Mouse (Mus musculus): ENCODE data around the gene Gm37240. TPM values are rescaled to one million over a fixed set of nuclear protein-coding genes. Genes with fewer than 3 reads are reported as not detected.

The Gm37240 gene
- polyA plus RNA-seq, 1 experiment from 2014 or later: 3.2 TPM

DNA sequence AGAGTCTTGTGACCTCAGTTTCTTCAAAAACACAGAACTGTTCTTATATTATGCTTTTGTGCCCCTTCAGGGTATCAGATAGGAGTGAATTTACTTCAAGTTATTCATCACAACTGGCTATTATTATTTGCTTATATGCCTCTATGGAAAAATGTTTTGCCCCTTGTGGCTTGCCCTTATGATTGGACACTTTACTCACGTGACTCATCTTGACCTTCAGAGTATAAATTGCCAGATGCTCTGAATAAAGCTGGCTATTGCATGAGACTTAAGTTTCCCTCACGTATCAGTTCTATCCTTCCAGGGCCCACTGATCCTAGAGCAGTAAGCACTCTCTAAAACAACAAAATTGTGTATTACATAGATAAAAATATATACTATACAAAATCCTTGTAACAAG is 1385.2 kb downstream of the Gm37240 start:
- H3K4me3 ChIP-seq (ENCODE audit: low read depth, low read length): no peak overlapping the region
- WGBS: 44% methylated on average over 2 of the region's 2 CpGs
- no peaks in the 10 kb centered on the region for H3K4me1 ChIP-seq (ENCODE audit: control insufficient read depth, insufficient read depth, low read length)
- H3K36me3 ChIP-seq (replicated peaks; ENCODE audit: control insufficient read depth, insufficient read depth, low read depth, low read length): no peaks in the 10 kb centered on the region
- H3K9ac ChIP-seq (replicated peaks; ENCODE audit: low read length): no peak overlapping the region
- H3K9me3 ChIP-seq (replicated peaks; ENCODE audit: control insufficient read depth, low read length): no peaks in the 10 kb centered on the region
- DNase-seq (ENCODE audit: low spot score): no peak
- ATAC-seq (replicated peaks; ENCODE audit: insufficient number of reproducible peaks, low FRiP score, low TSS enrichment, low read depth): no peak
- H3K4me2 ChIP-seq (ENCODE audit: low read depth, low read length): no peak overlapping the region
- H3K27me3 ChIP-seq (ENCODE audit: control insufficient read depth, insufficient read depth, low read length): no peaks in the 10 kb centered on the region
- H3K27ac ChIP-seq (replicated peaks; ENCODE audit: low read depth, low read length): no peak overlapping the region

GRCm38 (mm10) chr3:84500491-84500890 is 1386.8 kb downstream of the Gm37240 start:
- Histone ChIP-seq H3K27ac (replicated peaks; ENCODE audit: low read depth, low read length) (no peak overlapping the region), H3K9me3 (replicated peaks; ENCODE audit: control insufficient read depth, low read length) (no peaks in the 10 kb centered on the region), H3K4me1 (ENCODE audit: control insufficient read depth, insufficient read depth, low read length) (no peaks in the 10 kb centered on the region), H3K36me3 (replicated peaks; ENCODE audit: control insufficient read depth, insufficient read depth, low read depth, low read length) (no peaks in the 10 kb centered on the region), H3K4me2 (ENCODE audit: low read depth, low read length) (no peak overlapping the region), H3K4me3 (ENCODE audit: low read depth, low read length) (no peak overlapping the region), H3K27me3 (ENCODE audit: control insufficient read depth, insufficient read depth, low read length) (no peaks in the 10 kb centered on the region), H3K9ac (replicated peaks; ENCODE audit: low read length) (no peak overlapping the region)
- DNase-seq (ENCODE audit: low spot score) (no peak), ATAC-seq (replicated peaks; ENCODE audit: insufficient number of reproducible peaks, low FRiP score, low TSS enrichment, low read depth) (no peak)
- 68% methylated on average over 10 of the region's 10 CpGs for WGBS

DNA sequence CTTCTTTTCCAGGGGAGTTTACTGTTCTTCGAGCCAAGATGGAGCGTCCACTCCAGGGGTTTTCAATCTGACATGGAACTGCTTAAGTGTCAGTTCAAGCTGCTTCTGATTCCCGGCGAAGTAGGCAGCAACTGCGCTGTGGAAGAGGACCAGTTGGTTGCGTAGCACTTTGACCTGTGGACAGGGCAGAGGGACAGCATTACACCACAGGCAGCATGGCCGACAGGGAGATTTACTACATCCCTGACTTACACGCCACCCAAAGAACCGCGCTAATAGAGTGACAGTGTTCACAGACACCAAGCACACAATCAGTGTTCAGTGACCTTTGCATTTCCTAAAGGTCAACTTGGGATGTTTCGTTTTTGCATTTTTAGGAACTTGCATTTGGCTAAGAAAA is 1389.6 kb downstream of the Gm37240 start:
- H3K9ac ChIP-seq (replicated peaks; ENCODE audit: low read length): no peak overlapping the region
- ATAC-seq (replicated peaks; ENCODE audit: insufficient number of reproducible peaks, low FRiP score, low TSS enrichment, low read depth) (no peak), DNase-seq (ENCODE audit: low spot score) (no peak)
- no peaks in the 10 kb centered on the region for H3K4me1 ChIP-seq (ENCODE audit: control insufficient read depth, insufficient read depth, low read length)
- H3K27ac ChIP-seq (replicated peaks; ENCODE audit: low read depth, low read length): no peak overlapping the region
- no peak overlapping the region for H3K4me2 ChIP-seq (ENCODE audit: low read depth, low read length)
- no peaks in the 10 kb centered on the region for H3K9me3 ChIP-seq (replicated peaks; ENCODE audit: control insufficient read depth, low read length)
- no peak overlapping the region for H3K4me3 ChIP-seq (ENCODE audit: low read depth, low read length)
- H3K27me3 ChIP-seq (ENCODE audit: control insufficient read depth, insufficient read depth, low read length): no peaks in the 10 kb centered on the region
- no peaks in the 10 kb centered on the region for H3K36me3 ChIP-seq (replicated peaks; ENCODE audit: control insufficient read depth, insufficient read depth, low read depth, low read length)
- WGBS: 70% methylated on average over 11 of the region's 11 CpGs

DNA sequence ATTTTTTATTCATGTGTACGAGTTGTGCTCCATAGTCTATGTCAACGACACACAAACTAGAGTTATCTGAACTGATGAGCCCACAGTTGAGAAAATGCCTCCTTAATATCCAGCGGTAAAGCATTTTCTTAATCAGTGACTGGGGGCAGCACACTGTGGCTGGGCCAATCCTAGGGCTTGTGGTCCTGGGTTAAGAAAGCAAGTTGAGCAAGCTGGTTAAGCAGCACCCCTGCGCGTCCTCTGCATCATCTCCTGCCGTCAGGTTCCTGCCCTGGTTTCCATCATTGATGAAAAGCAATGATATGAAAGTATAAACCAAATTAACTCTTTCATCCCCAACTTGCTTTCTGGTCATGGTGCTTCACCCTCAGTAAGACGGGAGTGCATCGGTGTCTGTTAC is 1394.7 kb downstream of the Gm37240 start:
- no peak overlapping the region for H3K9ac ChIP-seq (replicated peaks; ENCODE audit: low read length)
- no peak overlapping the region for H3K27ac ChIP-seq (replicated peaks; ENCODE audit: low read depth, low read length)
- H3K4me1 ChIP-seq (ENCODE audit: control insufficient read depth, insufficient read depth, low read length): no peaks in the 10 kb centered on the region
- H3K36me3 ChIP-seq (replicated peaks; ENCODE audit: control insufficient read depth, insufficient read depth, low read depth, low read length): no peaks in the 10 kb centered on the region
- DNase-seq (ENCODE audit: low spot score): no peak
- 90% methylated on average over 8 of the region's 8 CpGs for WGBS
- no peaks in the 10 kb centered on the region for H3K27me3 ChIP-seq (ENCODE audit: control insufficient read depth, insufficient read depth, low read length)
- H3K9me3 ChIP-seq (replicated peaks; ENCODE audit: control insufficient read depth, low read length): no peaks in the 10 kb centered on the region
- H3K4me2 ChIP-seq (ENCODE audit: low read depth, low read length): no peak overlapping the region
- ATAC-seq (replicated peaks; ENCODE audit: insufficient number of reproducible peaks, low FRiP score, low TSS enrichment, low read depth): no peak
- no peak overlapping the region for H3K4me3 ChIP-seq (ENCODE audit: low read depth, low read length)

- DNase-seq (ENCODE audit: low spot score): no peak
Measured at GRCm38 (mm10) chr3:84492148-84492547, 1395.2 kb downstream of the Gm37240 start.

GRCm38 (mm10) chr3:84488716-84489115 is 1398.6 kb downstream of the Gm37240 start:
- no peaks in the 10 kb centered on the region for H3K9me3 ChIP-seq (replicated peaks; ENCODE audit: control insufficient read depth, low read length)
- no peaks in the 10 kb centered on the region for H3K4me1 ChIP-seq (ENCODE audit: control insufficient read depth, insufficient read depth, low read length)
- WGBS: 32% methylated on average over 6 of the region's 6 CpGs
- H3K36me3 ChIP-seq (replicated peaks; ENCODE audit: control insufficient read depth, insufficient read depth, low read depth, low read length): no peaks in the 10 kb centered on the region
- H3K27me3 ChIP-seq (ENCODE audit: control insufficient read depth, insufficient read depth, low read length): no peaks in the 10 kb centered on the region
- no peak overlapping the region for H3K9ac ChIP-seq (replicated peaks; ENCODE audit: low read length)
- H3K4me2 ChIP-seq (ENCODE audit: low read depth, low read length): no peak overlapping the region
- ATAC-seq (replicated peaks; ENCODE audit: insufficient number of reproducible peaks, low FRiP score, low TSS enrichment, low read depth): no peak
- DNase-seq (ENCODE audit: low spot score): no peak
- no peak overlapping the region for H3K4me3 ChIP-seq (ENCODE audit: low read depth, low read length)
- no peak overlapping the region for H3K27ac ChIP-seq (replicated peaks; ENCODE audit: low read depth, low read length)

More at GRCm38 (mm10) chr3:84492148-84492547, 1395.2 kb downstream of the Gm37240 start:
- Histone ChIP-seq H3K9me3 (replicated peaks; ENCODE audit: control insufficient read depth, low read length) (no peaks in the 10 kb centered on the region), H3K9ac (replicated peaks; ENCODE audit: low read length) (no peak overlapping the region), H3K4me1 (ENCODE audit: control insufficient read depth, insufficient read depth, low read length) (no peaks in the 10 kb centered on the region), H3K4me2 (ENCODE audit: low read depth, low read length) (no peak overlapping the region), H3K4me3 (ENCODE audit: low read depth, low read length) (no peak overlapping the region), H3K36me3 (replicated peaks; ENCODE audit: control insufficient read depth, insufficient read depth, low read depth, low read length) (no peaks in the 10 kb centered on the region), H3K27ac (replicated peaks; ENCODE audit: low read depth, low read length) (no peak overlapping the region), H3K27me3 (ENCODE audit: control insufficient read depth, insufficient read depth, low read length) (no peaks in the 10 kb centered on the region)
- 85% methylated on average over 4 of the region's 4 CpGs for WGBS
- no peak for ATAC-seq (replicated peaks; ENCODE audit: insufficient number of reproducible peaks, low FRiP score, low TSS enrichment, low read depth)

GRCm38 (mm10) chr3:84484891-84485290 is 1402.4 kb downstream of the Gm37240 start:
- Histone ChIP-seq H3K4me3 (ENCODE audit: low read depth, low read length) (no peak overlapping the region), H3K27me3 (ENCODE audit: control insufficient read depth, insufficient read depth, low read length) (peaks cover 7% of the 10 kb centered on the region; the same call in 1 of the 2 replicates), H3K9me3 (replicated peaks; ENCODE audit: control insufficient read depth, low read length) (no peaks in the 10 kb centered on the region), H3K27ac (replicated peaks; ENCODE audit: low read depth, low read length) (no peak overlapping the region), H3K4me2 (ENCODE audit: low read depth, low read length) (no peak overlapping the region), H3K4me1 (ENCODE audit: control insufficient read depth, insufficient read depth, low read length) (no peaks in the 10 kb centered on the region; the same call in 1 of the 2 replicates), H3K36me3 (replicated peaks; ENCODE audit: control insufficient read depth, insufficient read depth, low read depth, low read length) (no peaks in the 10 kb centered on the region), H3K9ac (replicated peaks; ENCODE audit: low read length) (no peak overlapping the region)
- ATAC-seq (replicated peaks; ENCODE audit: insufficient number of reproducible peaks, low FRiP score, low TSS enrichment, low read depth): no peak
- DNase-seq (ENCODE audit: low spot score): no peak
- WGBS: 74% methylated on average over 3 of the region's 3 CpGs

DNA sequence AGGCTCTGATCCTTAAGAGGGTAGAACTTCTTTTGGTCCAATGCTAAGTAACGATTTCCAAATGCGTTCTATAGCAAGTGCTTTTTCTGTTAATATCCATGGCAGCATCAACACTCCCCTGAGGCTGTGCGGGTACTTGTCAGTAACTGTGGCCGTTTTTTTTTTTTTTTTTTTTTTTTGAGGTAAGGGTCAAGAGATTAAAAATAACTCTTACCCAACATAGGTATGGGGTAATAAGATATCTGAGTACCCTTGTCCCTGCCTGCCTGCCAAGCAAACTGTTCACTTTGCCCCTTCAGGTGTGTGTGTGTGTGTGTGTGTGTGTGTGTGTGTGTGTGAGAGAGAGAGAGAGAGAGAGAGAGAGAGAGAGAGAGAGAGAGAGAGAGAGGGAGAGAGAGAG is 1403.0 kb downstream of the Gm37240 start:
- Histone ChIP-seq H3K4me1 (ENCODE audit: control insufficient read depth, insufficient read depth, low read length) (peaks cover 3% of the 10 kb centered on the region; the same call in 1 of the 2 replicates), H3K9me3 (replicated peaks; ENCODE audit: control insufficient read depth, low read length) (no peaks in the 10 kb centered on the region), H3K4me2 (ENCODE audit: low read depth, low read length) (no peak overlapping the region), H3K9ac (replicated peaks; ENCODE audit: low read length) (no peak overlapping the region), H3K27ac (replicated peaks; ENCODE audit: low read depth, low read length) (no peak overlapping the region), H3K4me3 (ENCODE audit: low read depth, low read length) (no peak overlapping the region), H3K36me3 (replicated peaks; ENCODE audit: control insufficient read depth, insufficient read depth, low read depth, low read length) (no peaks in the 10 kb centered on the region), H3K27me3 (ENCODE audit: control insufficient read depth, insufficient read depth, low read length) (peaks cover 9% of the 10 kb centered on the region)
- WGBS: 60% methylated on average over 4 of the region's 4 CpGs
- DNase-seq (ENCODE audit: low spot score) (no peak), ATAC-seq (replicated peaks; ENCODE audit: insufficient number of reproducible peaks, low FRiP score, low TSS enrichment, low read depth) (no peak)
